Mouse (Mus musculus): ENCODE data around the gene Nup205.

Gene Nup205

DNA sequence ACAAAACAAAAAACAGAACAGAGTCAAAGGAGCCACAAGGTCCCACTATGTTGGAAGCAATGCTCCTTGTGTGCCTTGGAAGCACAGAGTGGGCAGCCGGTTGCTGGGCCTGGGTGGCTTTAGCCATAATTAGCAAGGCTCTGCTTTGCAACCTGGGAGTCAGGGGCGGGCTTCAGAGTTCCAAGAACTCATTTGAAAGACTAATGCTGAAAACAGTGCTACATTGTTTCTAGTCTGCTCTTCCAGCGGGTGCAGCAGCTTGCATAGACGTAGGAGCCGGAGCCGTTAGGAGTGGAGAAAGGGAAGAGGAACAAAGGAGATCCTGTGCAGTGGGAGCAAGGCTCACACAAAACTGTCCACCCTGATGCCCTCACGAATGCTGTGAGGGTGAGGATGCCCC lies 111.7 kb downstream of the Nup205 start:
- DNase-seq: no peak

DNA sequence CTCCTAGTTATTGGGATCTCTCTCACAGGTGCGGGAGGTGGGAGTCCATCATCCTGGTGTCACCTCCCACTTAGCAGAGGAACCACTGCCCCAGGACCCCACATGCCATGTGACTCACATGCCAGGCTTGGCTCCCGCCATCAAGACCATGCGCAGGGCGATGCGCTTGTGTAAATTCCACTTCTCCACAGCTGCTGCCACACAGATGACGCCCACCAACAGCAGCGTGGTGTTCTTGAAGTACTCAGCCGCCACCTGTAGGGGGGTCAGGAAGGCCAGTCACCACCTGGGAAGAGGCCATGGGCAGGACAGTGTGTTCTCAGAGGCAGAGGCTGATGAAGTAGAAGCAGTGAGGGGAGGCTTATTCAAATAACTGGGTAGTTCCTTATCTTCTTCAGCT lies 112.5 kb downstream of the Nup205 start:
- no peak for DNase-seq

- DNase-seq: no peak
Observed at GRCm38 (mm10) chr6:35294964-35295363, 117.7 kb downstream of the Nup205 start.

- DNase-seq: peak; percentile 53
Observed at GRCm38 (mm10) chr6:35297001-35297400, 119.8 kb downstream of the Nup205 start.
